Mouse (Mus musculus) liver, adult 2 months (tissue): ENCODE data around the gene Inpp5a.

Experiments
- CTCF ChIP-seq: fragments of 200-500 bp; IDR thresholded peaks from 2 replicates; pipeline ENCODE4 v1.5.1; 2011; ENCODE audit warnings: low read depth, low read length, control low read depth
- POLR2A ChIP-seq: fragments of 200-500 bp; IDR thresholded peaks from 2 replicates; pipeline ENCODE4 v1.6.1; 2011; ENCODE audit warnings: low read length, control low read depth; ENCODE audit not compliant: insufficient read depth; ENCODE audit errors: extremely low read depth

DNA sequence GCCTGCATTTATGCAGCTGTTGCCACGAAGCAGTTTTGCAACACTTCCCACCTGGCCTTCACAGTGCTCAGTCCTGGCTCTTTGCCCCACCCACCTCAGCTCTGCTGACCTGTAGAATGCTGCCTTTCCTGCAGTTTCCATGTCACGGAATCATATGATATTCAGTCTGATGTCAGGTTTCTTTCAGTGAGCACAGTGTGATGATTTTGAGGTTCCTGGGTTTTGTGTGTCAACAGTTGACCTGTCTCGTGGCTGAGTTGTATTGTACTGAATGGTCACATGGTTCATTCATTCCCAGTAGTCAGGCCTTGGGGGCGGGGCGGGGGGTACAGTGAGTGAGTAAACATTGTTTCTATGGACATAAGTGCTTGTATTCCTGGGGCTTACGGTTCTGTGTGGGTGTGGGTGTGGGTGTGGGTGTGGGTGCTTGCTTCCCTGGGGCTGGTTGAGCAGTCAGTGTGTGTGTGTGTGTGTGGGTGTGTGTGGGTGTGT lies 9.7 kb downstream of the Inpp5a start:
- TF ChIP-seq CTCF, result no peak
- TF ChIP-seq POLR2A, result no peak
